Mouse (Mus musculus) brain, adult 2 months (tissue): ENCODE data around the gene Rbfox2.

Source experiments
- DNase-seq: peaks from one replicate; pipeline ENCODE4 v3.0.0; 2011; ENCODE audit warnings: low read depth, low spot score

The Rbfox2 gene

GRCm38 (mm10) chr15:77331444-77331843 lies 24.6 kb upstream of the Rbfox2 start:
- no peak for DNase-seq

GRCm38 (mm10) chr15:77329681-77330180 lies 22.9 kb upstream of the Rbfox2 start:
- DNase-seq: no peak

GRCm38 (mm10) chr15:77326361-77326760 lies 19.6 kb upstream of the Rbfox2 start:
- DNase-seq: peak; percentile 10

DNA sequence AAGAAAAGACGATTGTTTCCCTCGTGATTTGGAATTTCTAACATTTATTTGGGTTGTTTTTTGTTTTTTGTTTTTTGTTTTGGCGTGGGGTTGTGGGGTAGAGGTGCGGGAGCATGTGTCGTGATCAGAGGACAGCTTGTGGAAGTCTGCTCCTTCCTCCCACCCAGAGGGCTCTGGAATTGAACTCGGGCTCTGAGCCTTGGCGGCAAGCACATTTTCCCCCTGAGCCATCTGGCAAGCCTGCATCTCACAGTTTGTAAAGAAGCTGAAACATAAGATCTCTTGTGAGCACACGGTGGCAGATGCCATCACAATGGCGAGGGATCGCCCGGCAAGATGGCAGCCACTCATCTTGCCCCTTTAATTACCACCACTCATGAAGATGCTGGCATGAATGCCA lies 17.6 kb upstream of the Rbfox2 start:
- DNase-seq: peak; percentile 10

DNA sequence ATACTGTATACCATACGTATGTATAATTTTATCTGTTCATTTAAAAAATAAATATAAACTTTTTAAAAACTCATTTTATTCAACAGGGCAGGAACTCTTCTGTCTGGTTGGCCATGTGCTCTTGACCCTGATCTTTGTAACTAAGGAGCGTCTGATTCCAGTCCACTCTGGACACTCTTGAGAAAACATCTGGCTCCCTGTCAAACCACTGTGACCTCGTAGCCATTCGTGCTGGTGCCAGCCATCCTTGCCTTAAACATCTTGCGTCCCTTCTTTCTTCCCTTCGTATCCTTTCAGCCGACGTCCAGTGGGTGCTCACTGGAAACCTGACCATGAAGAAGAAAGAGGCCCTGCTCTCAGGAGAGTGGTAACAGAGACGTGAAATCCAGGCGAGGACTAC lies 16.4 kb upstream of the Rbfox2 start:
- no peak for DNase-seq

GRCm38 (mm10) chr15:77313701-77314100 lies 6.9 kb upstream of the Rbfox2 start:
- no peak for DNase-seq

DNA sequence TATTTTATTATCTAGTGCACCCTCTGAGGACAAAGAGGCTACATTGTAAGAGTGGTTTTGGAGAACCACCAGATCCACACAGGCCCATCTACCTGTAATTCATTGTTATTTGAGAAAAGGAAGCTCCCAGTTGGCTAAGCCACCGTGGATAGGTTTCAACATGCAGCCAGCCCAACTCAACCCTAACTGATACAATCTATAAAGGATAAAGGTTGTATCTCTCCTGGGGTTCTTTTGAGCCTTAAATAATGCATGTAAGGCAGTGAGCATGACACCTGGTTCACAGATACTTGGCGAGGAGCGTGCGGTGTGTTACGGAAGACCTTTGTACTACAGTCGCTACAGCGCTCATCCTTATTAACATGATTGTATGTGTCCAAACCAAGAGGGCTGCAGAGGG lies 6.0 kb upstream of the Rbfox2 start:
- no peak for DNase-seq

DNA sequence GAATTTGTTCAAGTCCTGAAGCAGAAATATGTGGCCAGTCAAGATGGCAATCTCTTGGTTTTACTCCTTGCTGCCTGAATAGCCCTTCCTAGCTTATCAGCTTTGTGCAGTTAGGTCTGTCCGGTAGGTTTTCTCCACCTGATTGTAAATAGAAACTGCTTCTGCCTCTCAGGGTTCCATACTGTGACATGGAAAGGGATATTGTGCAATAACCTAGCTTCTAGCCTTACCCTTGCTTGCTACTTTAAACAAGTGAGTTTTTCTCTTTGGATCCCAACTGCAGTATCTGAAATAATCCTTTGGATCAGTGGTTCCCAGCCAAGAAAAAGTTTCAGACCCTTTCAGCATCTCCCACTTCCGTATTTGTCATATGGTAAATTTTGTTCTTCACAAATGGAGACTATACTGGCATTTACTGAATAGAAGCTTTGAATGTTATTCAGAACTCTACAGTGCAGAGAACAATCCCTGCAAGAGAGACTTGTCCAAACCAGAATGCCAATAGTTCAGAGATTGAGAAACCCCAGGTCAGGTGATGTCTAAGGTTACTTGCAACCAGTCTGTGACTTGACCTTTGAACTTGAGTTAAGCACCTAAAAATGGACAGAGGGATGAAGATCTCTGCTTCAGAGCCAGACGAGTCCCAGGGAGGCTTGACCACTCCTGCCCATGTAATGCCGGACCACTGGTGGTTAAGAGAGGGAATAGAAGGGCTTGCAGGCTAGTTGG lies 1.1 kb upstream of the Rbfox2 start:
- DNase-seq: no peak

DNA sequence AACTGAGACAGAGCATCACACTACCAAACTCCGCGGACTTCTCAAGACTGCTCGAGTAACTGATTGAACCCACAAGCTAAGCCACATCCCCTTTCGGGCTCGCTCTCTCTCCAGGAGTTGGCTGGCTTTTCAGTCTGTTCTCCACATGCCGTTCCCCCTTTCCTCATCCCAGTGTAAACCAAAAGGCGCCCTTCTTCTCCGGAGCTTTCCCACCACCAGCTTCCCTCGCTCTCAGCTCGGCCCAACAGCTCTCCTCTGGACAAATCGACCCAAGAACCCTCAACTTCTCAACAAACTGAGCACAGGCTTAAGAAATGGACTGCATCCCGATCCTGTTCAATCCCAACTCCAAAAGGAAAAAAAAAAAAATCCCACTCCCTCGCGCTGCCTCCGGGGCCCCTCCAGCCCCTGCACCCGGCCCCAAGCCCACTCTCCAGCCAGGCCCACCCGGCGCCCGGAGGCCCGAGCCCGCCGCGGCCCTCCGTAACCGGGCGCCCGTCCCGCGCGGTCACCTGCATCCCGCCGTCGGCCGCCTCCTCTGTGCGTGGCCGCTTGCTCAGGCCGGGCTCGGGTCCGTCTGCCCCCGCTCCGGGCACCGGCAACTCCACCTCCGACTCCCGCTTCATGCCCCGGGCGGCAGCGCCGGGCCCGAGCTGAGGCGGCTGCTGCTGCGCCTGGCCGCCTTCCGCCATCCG lies 805 bp downstream of the Rbfox2 start:
- peak; percentile 74 for DNase-seq

- DNase-seq: no peak
These were observed 1.8 kb downstream of the Rbfox2 start for GRCm38 (mm10) chr15:77304960-77305359.

DNA sequence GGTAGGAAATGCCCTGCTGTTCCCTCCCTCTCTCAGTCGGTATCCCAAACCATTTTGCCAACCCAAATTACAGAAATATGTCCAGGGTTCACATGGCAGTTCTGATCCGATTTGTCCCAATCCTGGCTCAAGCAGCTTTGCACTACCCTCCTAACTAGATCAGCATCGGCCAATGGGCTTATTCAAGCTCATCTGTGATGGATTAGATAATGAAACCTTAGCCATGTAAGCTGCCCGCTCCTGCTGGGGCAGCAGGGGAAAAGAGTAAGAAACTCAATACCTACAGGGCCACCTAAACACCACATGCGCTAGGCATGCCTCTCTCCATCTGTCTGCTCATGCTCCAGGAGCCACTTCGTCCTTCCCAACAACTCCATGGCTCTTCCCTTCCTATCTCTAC lies 5.7 kb downstream of the Rbfox2 start:
- no peak for DNase-seq

- DNase-seq: no peak
These were observed 8.2 kb downstream of the Rbfox2 start for GRCm38 (mm10) chr15:77298564-77298963.

GRCm38 (mm10) chr15:77296635-77297034 lies 10.2 kb downstream of the Rbfox2 start:
- DNase-seq: no peak

DNA sequence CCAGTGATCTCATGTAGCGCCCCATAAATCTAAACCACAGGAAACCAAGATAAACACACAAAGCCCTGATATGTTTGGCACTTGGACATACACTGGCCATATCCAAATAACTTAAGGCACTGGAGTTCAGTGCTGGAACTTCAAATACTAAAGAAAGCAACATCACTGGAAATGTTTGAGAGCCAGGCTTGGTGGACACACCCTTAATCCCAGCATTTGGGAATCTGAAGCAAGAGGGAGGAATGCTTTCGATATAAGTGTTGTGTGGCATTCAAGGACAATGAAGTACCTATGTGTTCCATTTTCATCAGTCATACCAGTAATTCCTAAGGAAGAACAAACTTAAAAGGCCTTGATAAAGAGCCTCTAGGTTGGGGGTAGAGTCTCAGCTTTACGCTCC lies 13.3 kb downstream of the Rbfox2 start:
- DNase-seq: no peak

DNA sequence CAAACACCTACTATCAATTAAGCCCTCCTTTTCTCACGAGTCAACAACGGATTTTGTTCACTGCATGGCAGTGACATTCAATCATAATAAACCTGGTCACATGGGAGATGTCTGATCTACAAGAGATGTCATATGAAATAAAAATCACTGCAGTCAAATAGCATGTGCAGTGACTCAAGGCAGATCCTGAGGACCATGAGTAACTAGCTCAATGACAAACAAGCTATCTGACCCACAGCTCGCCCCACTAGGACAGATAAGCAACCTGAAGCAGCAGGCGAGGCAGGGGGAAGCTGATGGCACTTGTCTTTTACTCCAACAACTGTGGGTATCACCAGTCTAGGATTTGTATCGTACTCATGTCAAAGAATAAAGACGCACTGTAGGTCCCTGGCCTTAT lies 14.4 kb downstream of the Rbfox2 start:
- no peak for DNase-seq

- peak; percentile 43 for DNase-seq
These were observed 15.3 kb downstream of the Rbfox2 start for GRCm38 (mm10) chr15:77291471-77291870.

DNA sequence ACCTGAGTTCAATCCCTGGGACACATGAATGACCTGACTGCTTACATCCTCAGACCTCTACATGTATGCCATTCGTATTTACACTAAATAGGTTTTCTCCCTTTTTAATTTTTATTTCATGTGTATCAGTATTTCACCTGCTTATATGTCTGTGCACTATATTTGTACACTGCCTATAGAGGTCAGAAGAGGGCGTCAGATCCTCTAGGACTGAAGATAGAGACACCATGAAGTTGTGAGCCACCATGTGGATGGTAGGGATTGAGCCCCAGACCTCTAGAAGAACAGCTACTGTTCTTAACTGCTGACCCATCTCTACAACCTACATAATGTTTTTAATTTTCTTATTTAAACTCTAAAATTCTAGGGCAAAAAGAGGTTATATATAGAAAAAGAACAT lies 16.5 kb downstream of the Rbfox2 start:
- no peak for DNase-seq

DNA sequence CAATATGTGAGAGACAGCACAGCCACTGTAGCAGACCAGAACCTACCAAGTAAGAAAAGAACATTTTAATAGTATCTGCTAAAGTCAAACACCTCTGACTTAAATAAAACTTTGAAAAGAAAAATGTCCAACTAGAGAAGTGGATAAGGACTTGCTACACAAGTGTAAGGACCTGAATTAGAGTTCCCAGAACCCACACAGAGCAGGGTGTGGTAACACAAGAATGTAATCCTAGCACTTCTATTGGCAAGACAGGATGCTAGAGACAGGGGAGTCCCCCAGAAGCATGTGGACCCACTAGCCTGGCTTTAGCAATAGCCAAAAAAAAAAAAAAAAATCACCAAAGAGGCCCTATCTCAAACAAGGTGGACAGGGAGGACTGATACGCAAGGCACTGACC lies 26.7 kb downstream of the Rbfox2 start:
- DNase-seq: no peak

DNA sequence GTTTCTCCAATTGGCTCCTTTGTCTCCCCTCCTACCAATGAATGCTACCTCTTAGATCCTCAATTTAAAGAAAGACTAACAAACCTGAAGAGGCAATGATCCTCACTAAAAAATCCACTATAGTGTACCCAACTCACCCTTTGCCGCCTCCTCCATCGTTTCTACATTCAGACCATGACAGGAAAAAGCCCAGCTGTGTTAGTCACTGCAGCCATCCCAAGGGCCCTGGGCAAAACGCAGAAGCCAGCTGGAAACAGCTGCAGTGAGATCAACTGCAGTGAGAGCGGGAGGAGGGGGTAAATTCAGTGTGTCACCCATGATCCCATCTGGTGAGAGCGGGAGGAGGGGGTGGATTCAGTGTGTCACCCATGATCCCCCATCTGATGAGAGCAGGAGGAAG lies 28.0 kb downstream of the Rbfox2 start:
- DNase-seq: no peak

DNA sequence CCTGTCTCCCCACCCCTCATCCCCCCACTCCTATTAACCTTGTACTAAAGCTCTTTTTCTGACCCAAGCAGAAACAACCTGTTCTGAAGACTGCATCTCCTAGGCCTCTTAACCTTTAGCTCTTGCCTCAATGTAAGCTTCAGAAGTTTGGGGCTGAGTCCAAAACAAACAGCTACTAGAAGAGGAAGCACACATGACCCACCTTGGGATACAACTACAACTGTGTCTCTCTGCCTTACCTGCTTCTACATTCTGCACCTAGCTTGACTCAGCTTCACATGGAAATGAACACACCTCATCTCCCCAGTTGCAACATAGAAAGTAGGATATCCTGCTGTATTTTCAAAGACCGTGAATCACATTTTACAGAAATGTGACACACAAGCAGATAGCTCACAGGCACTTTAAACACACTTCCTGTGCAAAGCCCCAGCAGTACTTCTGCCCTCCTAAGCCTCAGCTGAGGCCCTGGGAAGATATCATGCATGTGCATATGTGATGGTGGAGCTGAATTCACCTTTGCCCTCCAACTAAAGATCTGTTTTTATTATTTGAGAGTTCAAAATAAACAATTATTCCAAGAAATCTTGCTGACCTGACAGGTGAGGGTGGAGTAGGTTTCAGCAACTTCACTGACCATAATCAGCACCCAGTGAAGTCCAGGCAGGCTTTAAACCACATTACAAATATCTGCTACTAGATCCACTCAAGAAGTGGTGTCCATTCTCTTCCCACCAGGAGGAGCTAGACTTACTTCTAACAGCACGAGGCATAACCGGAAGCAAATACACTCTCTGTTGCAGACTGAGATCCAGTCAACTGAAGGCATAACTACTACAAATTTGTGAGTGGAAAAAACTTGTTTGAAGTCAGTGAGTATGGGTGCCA lies 29.7 kb downstream of the Rbfox2 start:
- DNase-seq: peak; percentile 43

GRCm38 (mm10) chr15:77276300-77276699 lies 30.5 kb downstream of the Rbfox2 start:
- DNase-seq: no peak

DNA sequence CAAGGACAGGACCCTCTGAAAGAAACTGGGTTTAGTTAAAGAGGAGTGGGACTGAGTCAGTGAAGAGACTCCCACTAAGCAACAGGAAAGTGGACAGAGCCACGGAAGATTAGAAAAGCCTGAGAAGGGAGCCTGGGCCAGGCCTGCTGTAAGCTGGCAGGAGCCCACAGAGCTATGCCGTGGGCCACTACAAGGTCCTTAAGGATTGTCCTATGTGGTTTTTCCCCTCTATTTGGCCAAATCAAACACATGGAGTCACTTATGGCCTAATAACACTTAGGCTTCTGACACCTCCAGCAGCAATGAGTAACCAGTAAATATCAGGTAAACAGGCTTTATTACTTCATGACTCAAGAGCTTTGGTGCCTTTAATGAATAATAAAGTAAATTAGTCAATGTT lies 31.2 kb downstream of the Rbfox2 start:
- DNase-seq: no peak
